Mouse (Mus musculus): ENCODE results near the gene Ctps.

- TF ChIP-seq TAL1 (IDR thresholded peaks at IDR 0.05; ENCODE audit: low read length) = no peak
- TF ChIP-seq GATA1 (IDR thresholded peaks at IDR 0.05; ENCODE audit: low read length) = no peak
Measured at GRCm38 (mm10) chr4:120569025-120569424, 1.1 kb downstream of the Ctps start.
